Mouse (Mus musculus): ENCODE data around the gene Fcgr3.
"Not testable (repeated sequence)": the region's sequence is repeated elsewhere in the genome, so short reads cannot be mapped to it uniquely, and the experiment has no call there.

DNA sequence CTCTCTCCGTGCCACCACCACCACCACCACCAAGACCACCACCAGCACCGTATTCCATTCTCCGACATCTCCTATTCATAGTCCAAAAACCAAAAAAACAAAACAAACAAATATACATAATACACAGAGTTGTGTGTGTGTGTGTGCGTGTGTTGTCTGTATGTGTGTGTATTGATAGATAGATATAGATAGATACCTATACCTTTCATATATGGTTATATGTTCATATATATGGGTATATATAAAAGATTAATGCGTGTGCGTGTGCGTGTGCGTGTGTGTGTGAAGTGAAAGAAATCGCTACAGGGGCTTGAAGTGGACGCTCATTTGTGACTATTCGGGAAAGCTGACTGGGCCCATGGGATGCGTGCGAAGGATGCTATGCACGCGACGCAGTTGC is 6.1 kb upstream of the Fcgr3 start:
- TF ChIP-seq CTCF, EP300 (IDR thresholded peaks at IDR 0.05): not testable (repeated sequence)
